Mouse (Mus musculus): Measurements from ENCODE around the gene Ppp2r2d. TPM values are rescaled to one million over a fixed set of nuclear protein-coding genes. Genes with fewer than 3 reads are reported as not detected.

The Ppp2r2d gene
- polyA plus RNA-seq, 1 experiment from 2014 or later, result 33.1 TPM

DNA sequence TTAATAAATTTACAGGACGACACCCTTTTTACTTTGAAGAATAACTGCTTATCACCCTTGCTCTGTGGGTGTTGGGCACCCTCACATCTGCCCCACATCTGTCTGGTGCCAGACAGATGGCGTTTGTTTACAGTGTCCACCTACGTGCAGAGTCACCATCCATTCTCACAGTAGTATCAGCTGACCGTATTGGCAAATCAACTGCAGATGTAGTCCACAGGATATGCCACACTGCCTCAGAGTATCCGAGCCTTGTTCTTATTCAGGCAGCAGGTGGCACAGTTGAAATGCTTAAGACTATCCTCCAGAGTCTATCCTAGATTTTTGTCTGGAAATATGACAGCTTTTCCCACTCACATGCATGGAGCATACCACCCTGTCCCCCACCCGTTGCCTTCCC is 21.4 kb downstream of the Ppp2r2d start:
- H3K9ac ChIP-seq, result no peak overlapping the region
- no peaks in the 10 kb centered on the region for H3K9me3 ChIP-seq
- WGBS, result 47% methylated on average over 6 of the region's 6 CpGs
- H3K27me3 ChIP-seq, result no peaks in the 10 kb centered on the region
- no peak overlapping the region for H3K4me3 ChIP-seq
- peaks cover 27% of the 10 kb centered on the region for H3K36me3 ChIP-seq
- no peak overlapping the region for H3K4me2 ChIP-seq
- no peak overlapping the region for H3K27ac ChIP-seq
- H3K4me1 ChIP-seq, result peaks cover 14% of the 10 kb centered on the region
- no peak for ATAC-seq (ENCODE audit: insufficient number of reproducible peaks, low FRiP score, low TSS enrichment, low read depth)

DNA sequence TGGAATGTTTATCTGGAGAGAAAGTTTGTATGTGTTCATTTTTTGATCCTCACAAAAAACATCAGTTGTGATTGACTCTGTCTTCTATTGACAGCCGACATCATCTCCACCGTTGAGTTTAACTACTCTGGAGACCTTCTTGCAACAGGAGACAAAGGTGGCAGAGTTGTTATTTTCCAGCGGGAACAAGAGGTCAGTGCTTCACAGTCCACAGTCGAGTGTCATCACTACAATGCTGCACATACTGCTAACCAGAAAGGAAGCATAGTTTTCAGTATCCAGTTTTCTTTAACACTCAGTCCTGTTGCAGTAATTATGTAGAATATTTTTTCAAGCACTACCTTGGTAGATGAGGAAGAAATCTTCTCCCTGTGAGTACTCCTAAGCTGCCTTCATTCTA is 22.4 kb downstream of the Ppp2r2d start:
- H3K4me1 ChIP-seq, result peaks cover 8% of the 10 kb centered on the region
- peaks cover 38% of the 10 kb centered on the region for H3K36me3 ChIP-seq
- no peak for ATAC-seq (ENCODE audit: insufficient number of reproducible peaks, low FRiP score, low TSS enrichment, low read depth)
- no peaks in the 10 kb centered on the region for H3K27me3 ChIP-seq
- H3K4me3 ChIP-seq, result no peak overlapping the region
- no peak overlapping the region for H3K9ac ChIP-seq
- H3K9me3 ChIP-seq, result no peaks in the 10 kb centered on the region
- no peak overlapping the region for H3K27ac ChIP-seq
- WGBS, result 90% methylated on average over 4 of the region's 4 CpGs
- H3K4me2 ChIP-seq, result no peak overlapping the region

- Histone ChIP-seq H3K9me3 (no peaks in the 10 kb centered on the region), H3K4me2 (no peak overlapping the region), H3K27ac (no peak overlapping the region), H3K9ac (no peak overlapping the region), H3K4me1 (no peaks in the 10 kb centered on the region), H3K36me3 (peaks cover 84% of the 10 kb centered on the region), H3K27me3 (no peaks in the 10 kb centered on the region), H3K4me3 (no peak overlapping the region)
- 92% methylated on average over 3 of the region's 3 CpGs for WGBS
- no peak for ATAC-seq (ENCODE audit: insufficient number of reproducible peaks, low FRiP score, low TSS enrichment, low read depth)
These were observed 27.1 kb downstream of the Ppp2r2d start for GRCm38 (mm10) chr7:138872956-138873355.

- no peaks in the 10 kb centered on the region for H3K4me1 ChIP-seq
- peaks cover 90% of the 10 kb centered on the region for H3K36me3 ChIP-seq
- H3K4me2 ChIP-seq, result no peak overlapping the region
- no peak for ATAC-seq (ENCODE audit: insufficient number of reproducible peaks, low FRiP score, low TSS enrichment, low read depth)
- H3K27ac ChIP-seq, result no peak overlapping the region
- H3K9me3 ChIP-seq, result no peaks in the 10 kb centered on the region
- no peak overlapping the region for H3K9ac ChIP-seq
- no peaks in the 10 kb centered on the region for H3K27me3 ChIP-seq
- no peak overlapping the region for H3K4me3 ChIP-seq
- 62% methylated on average over 3 of the region's 3 CpGs for WGBS
These were observed 29.2 kb downstream of the Ppp2r2d start for GRCm38 (mm10) chr7:138875031-138875430.

GRCm38 (mm10) chr7:138883724-138884123 is 37.8 kb downstream of the Ppp2r2d start:
- Histone ChIP-seq H3K9ac (no peak overlapping the region), H3K9me3 (no peaks in the 10 kb centered on the region), H3K4me2 (no peak overlapping the region), H3K27me3 (no peaks in the 10 kb centered on the region), H3K4me3 (no peak overlapping the region), H3K27ac (no peak overlapping the region), H3K4me1 (0 out of 2 replicates have a peak, but pooled peaks cover 3% of the 10 kb centered on the region), H3K36me3 (peaks cover 59% of the 10 kb centered on the region)
- WGBS, result 90% methylated on average over 3 of the region's 3 CpGs
- ATAC-seq (ENCODE audit: insufficient number of reproducible peaks, low FRiP score, low TSS enrichment, low read depth), result no peak

GRCm38 (mm10) chr7:138885365-138886289 is 39.7 kb downstream of the Ppp2r2d start:
- WGBS, result 76% methylated on average over 13 of the region's 13 CpGs
- Histone ChIP-seq H3K9ac (no peak overlapping the region), H3K27me3 (no peaks in the 10 kb centered on the region), H3K36me3 (peaks cover 42% of the 10 kb centered on the region), H3K27ac (peak overlapping the region; percentile 17; the same call in 1 of the 2 replicates), H3K4me2 (no peak overlapping the region), H3K4me1 (0 out of 2 replicates have a peak, but pooled peaks cover 3% of the 10 kb centered on the region), H3K9me3 (no peaks in the 10 kb centered on the region), H3K4me3 (no peak overlapping the region)
- ATAC-seq (ENCODE audit: insufficient number of reproducible peaks, low FRiP score, low TSS enrichment, low read depth), result peak; percentile 44; the same call in 1 of the 2 replicates

DNA sequence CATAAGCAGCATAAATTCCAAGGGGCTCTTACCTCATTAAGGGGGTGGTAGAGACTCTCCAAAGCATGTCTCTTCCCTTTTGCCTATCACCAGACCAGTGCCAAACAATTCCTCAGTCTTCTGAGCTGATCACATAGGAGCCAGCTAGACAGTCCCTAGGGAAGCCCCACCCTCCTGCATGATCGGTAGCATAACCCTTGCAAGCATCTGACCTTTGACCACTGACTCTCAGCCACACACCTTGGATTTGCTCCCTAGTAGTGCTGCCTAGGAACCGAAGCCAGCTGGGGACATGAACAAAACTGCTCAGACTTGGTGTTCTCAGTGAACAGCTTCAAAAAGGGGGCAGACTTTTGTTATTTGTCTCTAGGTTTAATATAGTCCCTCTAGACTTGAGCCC is 52.2 kb downstream of the Ppp2r2d start:
- ATAC-seq (ENCODE audit: insufficient number of reproducible peaks, low FRiP score, low TSS enrichment, low read depth), result no peak
- H3K27ac ChIP-seq, result no peak overlapping the region
- H3K36me3 ChIP-seq, result peaks cover 49% of the 10 kb centered on the region
- no peak overlapping the region for H3K4me3 ChIP-seq
- H3K4me2 ChIP-seq, result no peak overlapping the region
- H3K9ac ChIP-seq, result no peak overlapping the region
- no peaks in the 10 kb centered on the region for H3K4me1 ChIP-seq
- 75% methylated on average over 2 of the region's 2 CpGs for WGBS
- no peaks in the 10 kb centered on the region for H3K27me3 ChIP-seq
- H3K9me3 ChIP-seq, result no peaks in the 10 kb centered on the region

GRCm38 (mm10) chr7:138898743-138899142 is 52.9 kb downstream of the Ppp2r2d start:
- Histone ChIP-seq H3K27ac (no peak overlapping the region), H3K4me2 (no peak overlapping the region), H3K4me3 (no peak overlapping the region), H3K9me3 (no peaks in the 10 kb centered on the region), H3K4me1 (peaks cover 1% of the 10 kb centered on the region; the same call in 1 of the 2 replicates), H3K36me3 (peaks cover 44% of the 10 kb centered on the region), H3K27me3 (no peaks in the 10 kb centered on the region), H3K9ac (no peak overlapping the region)
- ATAC-seq (ENCODE audit: insufficient number of reproducible peaks, low FRiP score, low TSS enrichment, low read depth), result no peak
- 85% methylated on average over 4 of the region's 4 CpGs for WGBS

DNA sequence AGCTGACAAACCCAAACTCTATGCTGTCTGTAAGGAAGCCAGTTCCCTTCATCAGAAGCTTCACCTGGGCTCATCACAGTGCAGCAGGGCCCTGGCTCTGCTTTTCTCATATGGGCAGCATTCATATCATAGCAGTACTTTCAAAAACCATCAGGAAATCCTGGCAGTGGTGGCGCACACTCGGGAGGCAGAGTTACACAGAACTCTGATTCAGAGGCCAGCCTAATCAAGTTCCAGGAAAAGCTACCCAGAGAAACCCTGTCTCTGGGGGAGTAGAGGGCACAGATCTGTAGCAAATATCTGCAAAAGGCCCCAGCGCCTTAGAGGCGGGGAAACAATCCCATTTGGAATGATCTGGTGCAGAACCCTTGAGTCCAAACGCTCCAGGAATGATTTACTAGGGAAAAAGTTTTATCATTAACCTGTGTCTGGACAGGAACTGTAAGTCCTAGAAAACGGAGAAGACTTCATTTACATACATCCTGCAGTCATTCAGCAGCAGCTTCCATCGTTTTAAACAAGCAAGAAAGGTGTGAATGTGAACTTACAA is 58.1 kb downstream of the Ppp2r2d start:
- H3K27ac ChIP-seq, result no peak overlapping the region
- H3K4me2 ChIP-seq, result no peak overlapping the region
- H3K9ac ChIP-seq, result no peak overlapping the region
- peaks cover 5% of the 10 kb centered on the region for H3K36me3 ChIP-seq
- no peaks in the 10 kb centered on the region for H3K9me3 ChIP-seq
- peaks cover 29% of the 10 kb centered on the region for H3K4me1 ChIP-seq
- no peak overlapping the region for H3K4me3 ChIP-seq
- 63% methylated on average over 7 of the region's 7 CpGs for WGBS
- ATAC-seq (ENCODE audit: insufficient number of reproducible peaks, low FRiP score, low TSS enrichment, low read depth), result no peak
- H3K27me3 ChIP-seq, result no peaks in the 10 kb centered on the region

DNA sequence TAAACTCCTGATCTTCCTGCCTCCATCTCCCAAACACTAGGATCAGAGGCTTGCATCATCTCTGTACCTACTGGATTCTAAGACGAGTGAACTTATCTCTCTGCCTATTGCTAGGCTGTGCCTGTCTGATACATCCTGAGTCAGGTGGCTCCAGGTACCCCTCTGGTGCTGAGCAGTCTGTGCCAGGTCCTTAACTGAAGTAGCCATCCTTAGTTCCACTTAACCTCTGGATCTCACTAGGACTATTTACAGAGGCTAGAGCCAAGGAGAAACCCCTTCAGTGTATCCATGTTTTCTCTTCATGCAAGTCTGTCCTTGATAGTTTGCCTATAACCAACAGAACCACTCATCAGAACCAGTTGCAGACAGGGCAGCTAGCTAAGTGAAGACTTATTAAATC is 60.6 kb downstream of the Ppp2r2d start:
- Histone ChIP-seq H3K9me3 (no peaks in the 10 kb centered on the region), H3K9ac (0 out of 2 replicates have a peak overlapping the region, but pooled peaks have one; percentile 2), H3K27me3 (no peaks in the 10 kb centered on the region), H3K4me2 (peak overlapping the region; percentile 79), H3K36me3 (peaks cover 2% of the 10 kb centered on the region; the same call in 1 of the 2 replicates), H3K4me3 (peak overlapping the region; percentile 66), H3K4me1 (peaks cover 41% of the 10 kb centered on the region), H3K27ac (peak overlapping the region; percentile 50; the same call in 1 of the 2 replicates)
- WGBS, result 77% methylated on average over 1 of the region's 1 CpGs
- no peak for ATAC-seq (ENCODE audit: insufficient number of reproducible peaks, low FRiP score, low TSS enrichment, low read depth)

DNA sequence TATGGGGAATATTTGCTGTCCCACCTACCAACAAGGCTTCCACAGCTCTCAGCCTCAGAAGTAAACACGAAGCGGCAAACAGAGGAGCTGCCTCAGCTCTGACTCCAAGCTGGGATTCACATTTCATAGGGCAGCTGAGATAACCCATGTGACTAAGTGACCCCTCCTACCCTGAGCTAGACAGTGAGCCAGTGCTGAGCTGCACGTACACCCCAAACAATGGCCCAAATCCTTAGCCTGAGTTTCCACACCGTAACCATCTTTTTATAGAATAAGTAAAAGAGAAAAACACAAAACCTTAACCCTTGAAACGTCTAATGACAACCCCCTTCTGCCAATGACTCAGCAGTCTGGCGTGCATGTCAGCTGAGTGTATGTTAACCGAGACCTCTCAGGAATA is 61.2 kb downstream of the Ppp2r2d start:
- Histone ChIP-seq H3K27me3 (no peaks in the 10 kb centered on the region), H3K27ac (peak overlapping the region; percentile 50), H3K4me2 (peak overlapping the region; percentile 79), H3K9ac (0 out of 2 replicates have a peak overlapping the region, but pooled peaks have one; percentile 2), H3K9me3 (no peaks in the 10 kb centered on the region), H3K4me3 (peak overlapping the region; percentile 66), H3K4me1 (peaks cover 41% of the 10 kb centered on the region), H3K36me3 (peaks cover 2% of the 10 kb centered on the region; the same call in 1 of the 2 replicates)
- peak; percentile 50; the same call in 1 of the 2 replicates for ATAC-seq (ENCODE audit: insufficient number of reproducible peaks, low FRiP score, low TSS enrichment, low read depth)
- WGBS, result 5% methylated on average over 7 of the region's 7 CpGs

DNA sequence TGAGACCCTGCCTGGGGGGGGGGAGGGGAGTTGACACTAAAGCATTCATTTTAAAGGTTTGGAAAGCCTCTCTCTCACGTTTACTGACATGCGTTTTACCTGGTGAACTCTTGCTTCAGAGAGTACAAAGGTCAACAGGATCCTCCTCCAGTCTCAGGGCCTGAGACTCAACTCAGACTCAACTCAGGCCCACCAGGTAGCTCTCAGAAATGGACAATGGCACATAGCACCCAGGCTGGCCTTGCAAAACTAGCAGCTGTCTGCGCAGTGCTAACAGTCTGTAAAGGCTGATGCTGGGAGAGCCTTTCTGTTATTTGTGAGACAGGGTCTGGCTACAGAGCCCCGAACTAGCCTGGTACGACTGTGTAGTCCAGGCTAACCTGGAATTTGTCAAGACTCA is 62.1 kb downstream of the Ppp2r2d start:
- Histone ChIP-seq H3K36me3 (peaks cover 2% of the 10 kb centered on the region; the same call in 1 of the 2 replicates), H3K4me3 (peak overlapping the region; percentile 66), H3K9me3 (no peaks in the 10 kb centered on the region), H3K27ac (no peak overlapping the region), H3K4me2 (peak overlapping the region; percentile 79), H3K9ac (no peak overlapping the region), H3K4me1 (peaks cover 41% of the 10 kb centered on the region), H3K27me3 (no peaks in the 10 kb centered on the region)
- ATAC-seq (ENCODE audit: insufficient number of reproducible peaks, low FRiP score, low TSS enrichment, low read depth), result no peak
- 66% methylated on average over 5 of the region's 5 CpGs for WGBS
